13 mouse cellular contexts compared by ENCODE assay signal in genomic region chr17:34953258-34953657, GRCm38 (mm10). TPM values are rescaled to one million over a fixed set of nuclear protein-coding genes. Genes with fewer than 3 reads are reported as not detected.
A peak's percentile ranks its signal among the peaks of the same experiment; 100 is the strongest.
DNase-seq lines count a peak whose midpoint lies in the region; ATAC-seq and TF ChIP-seq lines count a peak whose summit lies in the region.
"Had no signal": no experiment of that assay in that cellular context is flagged by ENCODE, and none has a peak within 500 bp of the region (broad histone marks: within the 10 kb centered on the region; RNA-seq: fewer than 3 reads in every experiment).

No protein-coding gene starts in this region.

- no peak for DNase-seq in heart, postnatal 36 days
- DNase-seq in layer of hippocampus, postnatal 14 days (ENCODE audit: low spot score in 2 of 2), result no peak
- no peak for DNase-seq in left cerebral cortex, adult 2 months (ENCODE audit: extremely low spot score in 1 of 2, low spot score in 2 of 2)
- DNase-seq in testis, postnatal 14 days (ENCODE audit: low spot score), result no peak
- DNase-seq: adrenal gland, adult 8-10 months; cerebellum, postnatal 10 days had no signal

- H3K9me3 ChIP-seq in heart, embryonic 11.5 days (replicated peaks; ENCODE audit: control insufficient read depth, low read length), result no peaks in the 10 kb centered on the region
- no peaks in the 10 kb centered on the region for H3K9me3 ChIP-seq in forebrain, embryonic 12.5 days
- H3K9me3 ChIP-seq in liver, embryonic 15.5 days (replicated peaks), result no peaks in the 10 kb centered on the region

- peak overlapping the region; percentile 91; the same call in 1 of the 2 replicates for H3K4me2 ChIP-seq in heart, embryonic 11.5 days
- H3K4me2 ChIP-seq in forebrain, embryonic 12.5 days, result peak overlapping the region; percentile 73; the same call in 1 of the 2 replicates
- peak overlapping the region; percentile 86; the same call in 1 of the 2 replicates for H3K4me2 ChIP-seq in liver, embryonic 15.5 days

- ATAC-seq in heart, embryonic 11.5 days (replicated peaks; ENCODE audit: insufficient number of reproducible peaks, low FRiP score, low TSS enrichment), result no peak
- ATAC-seq in forebrain, embryonic 12.5 days (ENCODE audit: low FRiP score), result no peak
- ATAC-seq in liver, embryonic 15.5 days (ENCODE audit: insufficient read depth), result no peak

- no peak overlapping the region for H3ac ChIP-seq in C2C12 (ENCODE audit: control insufficient read depth, insufficient read length, low read depth)

- H3K79me2 ChIP-seq in C2C12 (ENCODE audit: control insufficient read depth, insufficient read depth), result peaks cover 30% of the 10 kb centered on the region

- intact Hi-C loops in heart, postnatal 36 days (cut with DNase I), result no loop called here
- intact Hi-C loops in left cerebral cortex, adult 2 months (cut with DNase I), result no loop called here

- no peak overlapping the region; the same call in 1 of the 2 replicates for H3K27ac ChIP-seq in heart, embryonic 11.5 days (ENCODE audit: low read depth, low read length)
- no peak overlapping the region for H3K27ac ChIP-seq in forebrain, embryonic 12.5 days
- H3K27ac ChIP-seq in liver, embryonic 15.5 days (replicated peaks), result no peak overlapping the region
- H3K27ac ChIP-seq in left cerebral cortex, adult 2 months, result no peak overlapping the region

- no peak for TF ChIP-seq CTCF in C2C12 (IDR thresholded peaks at IDR 0.05; ENCODE audit: control insufficient read depth, insufficient read depth, insufficient read length)
- no peak for TF ChIP-seq CTCF in left cerebral cortex, adult 2 months (IDR thresholded peaks at IDR 0.05)

- H3K4me3 ChIP-seq in heart, embryonic 11.5 days (ENCODE audit: low read depth, low read length), result no peak overlapping the region
- H3K4me3 ChIP-seq in C2C12 (ENCODE audit: insufficient read depth, poor library complexity, severe bottlenecking), result peak overlapping the region; percentile 100
- peak overlapping the region; percentile 95; the same call in 1 of the 2 replicates for H3K4me3 ChIP-seq in forebrain, embryonic 12.5 days (replicated peaks)
- peak overlapping the region; percentile 73; the same call in 1 of the 2 replicates for H3K4me3 ChIP-seq in liver, embryonic 15.5 days (replicated peaks)
- H3K4me3 ChIP-seq in left cerebral cortex, adult 2 months, result no peak overlapping the region

- WGBS in heart, embryonic 11.5 days (ENCODE audit: insufficient replicate concordance), result 81% methylated on average over 3 of the region's 3 CpGs
- 92% methylated on average over 3 of the region's 3 CpGs for WGBS in forebrain, embryonic 12.5 days
- 63% methylated on average over 3 of the region's 3 CpGs for WGBS in liver, embryonic 15.5 days (ENCODE audit: insufficient replicate concordance)

- H3K9ac ChIP-seq in heart, embryonic 11.5 days (ENCODE audit: low read depth, low read length), result no peak overlapping the region
- no peak overlapping the region for H3K9ac ChIP-seq in forebrain, embryonic 12.5 days
- no peak overlapping the region for H3K9ac ChIP-seq in liver, embryonic 15.5 days

- peaks cover 19% of the 10 kb centered on the region for H3K36me3 ChIP-seq in heart, embryonic 11.5 days (ENCODE audit: control insufficient read depth, insufficient read depth, low read length)
- peaks cover 28% of the 10 kb centered on the region for H3K36me3 ChIP-seq in C2C12 (ENCODE audit: control insufficient read depth, insufficient read depth)
- H3K36me3 ChIP-seq in forebrain, embryonic 12.5 days (replicated peaks), result peaks cover 18% of the 10 kb centered on the region
- peaks cover 17% of the 10 kb centered on the region for H3K36me3 ChIP-seq in liver, embryonic 15.5 days (replicated peaks)

- H3K79me3 ChIP-seq in C2C12 (ENCODE audit: low read depth), result peaks cover 22% of the 10 kb centered on the region

- peaks cover 7% of the 10 kb centered on the region; the same call in 1 of the 2 replicates for H3K27me3 ChIP-seq in heart, embryonic 11.5 days (ENCODE audit: control insufficient read depth, insufficient read depth, low read length)
- H3K27me3 ChIP-seq in C2C12 (ENCODE audit: control insufficient read depth, insufficient read depth, insufficient read length), result no peaks in the 10 kb centered on the region
- peaks cover 22% of the 10 kb centered on the region for H3K27me3 ChIP-seq in forebrain, embryonic 12.5 days
- H3K27me3 ChIP-seq in liver, embryonic 15.5 days, result peaks cover 28% of the 10 kb centered on the region

- peaks cover 10% of the 10 kb centered on the region for H3K4me1 ChIP-seq in heart, embryonic 11.5 days (ENCODE audit: control insufficient read depth, insufficient read depth, low read length)
- H3K4me1 ChIP-seq in forebrain, embryonic 12.5 days, result peaks cover 14% of the 10 kb centered on the region
- peaks cover 36% of the 10 kb centered on the region for H3K4me1 ChIP-seq in liver, embryonic 15.5 days (replicated peaks)

TF ChIP-seq in C2C12, 6 proteins besides CTCF, POLR2A, EP300 and RAD21:
- TF ChIP-seq MAX (IDR thresholded peaks at IDR 0.05) (no peak), USF1 (IDR thresholded peaks at IDR 0.05; ENCODE audit: low read depth) (no peak), CEBPB (IDR thresholded peaks at IDR 0.05; ENCODE audit: low read depth) (no peak), MYOG (IDR thresholded peaks at IDR 0.05; ENCODE audit: control insufficient read depth, extremely low read depth, insufficient read length) (no peak), FOSL1 (IDR thresholded peaks at IDR 0.05; ENCODE audit: insufficient read depth, low read length, poor library complexity, severe bottlenecking) (no peak), MYOD1 (IDR thresholded peaks at IDR 0.05; ENCODE audit: control insufficient read depth, insufficient read length, low read depth) (no peak)

RNA-seq across cellular contexts. Expression of gene Hspa1b, which starts 5.8 kb away (rescaled TPM):
- 0.48 and 0.50 TPM in 2 replicates for polyA plus RNA-seq in heart, embryonic 11.5 days (2014; fragmentation: Nextera tagmentation; extraction: Ambion mirVana)
- total RNA-seq in heart, postnatal 36 days (2021), result 1 to 10 TPM; 2.8 to 4.5 TPM
- polyA plus RNA-seq in C2C12 (2012; fragmentation: generic; extraction: Trizol), result 22.6 TPM
- polyA plus RNA-seq in forebrain, embryonic 12.5 days (2016; fragmentation: Nextera tagmentation; extraction: Ambion mirVana), result 0.11 and 0.21 TPM in 2 replicates
- 0.06 and 0.14 TPM in 2 replicates for polyA plus RNA-seq in liver, embryonic 15.5 days (2015; fragmentation: Nextera tagmentation; extraction: Ambion mirVana)
- 10 to 100 TPM; 12.5 TPM for total RNA-seq in layer of hippocampus, postnatal 14 days (2021)
- 10 to 100 TPM; 18.8 to 22.1 TPM for total RNA-seq in left cerebral cortex, adult 2 months (2021)

RNA-seq across cellular contexts. Expression of gene Gm20481, which starts 16.5 kb away (rescaled TPM):
- not detected in 2 replicates for polyA plus RNA-seq in heart, embryonic 11.5 days (2014; fragmentation: Nextera tagmentation; extraction: Ambion mirVana)
- not detected for total RNA-seq in heart, postnatal 36 days (2021)
- polyA plus RNA-seq in C2C12 (2012; fragmentation: generic; extraction: Trizol), result not detected
- not detected in 2 replicates for polyA plus RNA-seq in forebrain, embryonic 12.5 days (2016; fragmentation: Nextera tagmentation; extraction: Ambion mirVana)
- 0.32 TPM in 1 of 2 replicates, not detected in the other for polyA plus RNA-seq in liver, embryonic 15.5 days (2015; fragmentation: Nextera tagmentation; extraction: Ambion mirVana)
- total RNA-seq in layer of hippocampus, postnatal 14 days (2021), result not detected
- total RNA-seq in left cerebral cortex, adult 2 months (2021), result not detected
- total RNA-seq: left cerebral cortex, postnatal 14 days; monocyte, adult 5-6 weeks had no signal
- polyA plus RNA-seq: small intestine, adult 2 months had no signal

RNA-seq across cellular contexts. Expression of gene Hspa1a, which starts 18.7 kb away (rescaled TPM):
- polyA plus RNA-seq in heart, embryonic 11.5 days (2014; fragmentation: Nextera tagmentation; extraction: Ambion mirVana), result 1.9 and 2.5 TPM in 2 replicates
- 1 to 10 TPM; 4.2 to 4.6 TPM for total RNA-seq in heart, postnatal 36 days (2021)
- polyA plus RNA-seq in C2C12 (2012; fragmentation: generic; extraction: Trizol), result 1.8 TPM
- 2.0 and 2.3 TPM in 2 replicates for polyA plus RNA-seq in forebrain, embryonic 12.5 days (2016; fragmentation: Nextera tagmentation; extraction: Ambion mirVana)
- 0.96 and 1.6 TPM in 2 replicates for polyA plus RNA-seq in liver, embryonic 15.5 days (2015; fragmentation: Nextera tagmentation; extraction: Ambion mirVana)
- 10 to 100 TPM; 12.4 to 13.1 TPM for total RNA-seq in layer of hippocampus, postnatal 14 days (2021)
- 10 to 100 TPM; 14.5 to 17.2 TPM for total RNA-seq in left cerebral cortex, adult 2 months (2021)

RNA-seq across cellular contexts. Expression of gene Hspa1l, which starts 19.2 kb away (rescaled TPM):
- 1.7 and 4.0 TPM in 2 replicates for polyA plus RNA-seq in heart, embryonic 11.5 days (2014; fragmentation: Nextera tagmentation; extraction: Ambion mirVana)
- 1 to 10 TPM; 7.8 to 9.2 TPM for total RNA-seq in heart, postnatal 36 days (2021)
- polyA plus RNA-seq in C2C12 (2012; fragmentation: generic; extraction: Trizol), result 0.99 TPM
- polyA plus RNA-seq in forebrain, embryonic 12.5 days (2016; fragmentation: Nextera tagmentation; extraction: Ambion mirVana), result 1.2 and 1.3 TPM in 2 replicates
- polyA plus RNA-seq in liver, embryonic 15.5 days (2015; fragmentation: Nextera tagmentation; extraction: Ambion mirVana), result 0.25 and 0.31 TPM in 2 replicates
- under 1 TPM; 0.38 to 0.44 TPM for total RNA-seq in layer of hippocampus, postnatal 14 days (2021)
- under 1 TPM; 0.34 to 0.42 TPM for total RNA-seq in left cerebral cortex, adult 2 months (2021)

RNA-seq across cellular contexts. Expression of gene Neu1, which starts 22.2 kb away (rescaled TPM):
- polyA plus RNA-seq in heart, embryonic 11.5 days (2014; fragmentation: Nextera tagmentation; extraction: Ambion mirVana), result 16.0 and 16.6 TPM in 2 replicates
- 10 to 100 TPM; 13.2 to 16.5 TPM for total RNA-seq in heart, postnatal 36 days (2021)
- polyA plus RNA-seq in C2C12 (2012; fragmentation: generic; extraction: Trizol), result 11.7 TPM
- 16.2 and 16.9 TPM in 2 replicates for polyA plus RNA-seq in forebrain, embryonic 12.5 days (2016; fragmentation: Nextera tagmentation; extraction: Ambion mirVana)
- 17.1 and 19.8 TPM in 2 replicates for polyA plus RNA-seq in liver, embryonic 15.5 days (2015; fragmentation: Nextera tagmentation; extraction: Ambion mirVana)
- total RNA-seq in layer of hippocampus, postnatal 14 days (2021), result 10 to 100 TPM; 31.9 to 32.9 TPM
- total RNA-seq in left cerebral cortex, adult 2 months (2021), result 10 to 100 TPM; 41.6 to 47.3 TPM

Comparison
In these comparisons a context has a peak if more than half of its experiments do, and no peak if none do; other contexts are left out.
1. H3K4me3 ChIP-seq: peak in C2C12 (single experiment), forebrain, embryonic 12.5 days (single experiment) and liver, embryonic 15.5 days (single experiment); none in heart, embryonic 11.5 days (single experiment) and left cerebral cortex, adult 2 months (single experiment).
2. RNA of gene Hspa1b, which starts 5.8 kb away (polyA plus RNA-seq): 22.6 TPM in C2C12 (single experiment); 0.48 to 0.50 TPM in heart, embryonic 11.5 days, 0.06 to 0.14 TPM in liver, embryonic 15.5 days and 0.11 to 0.21 TPM in forebrain, embryonic 12.5 days; every median in the first group is over 10 times any median in the second.
3. Peak in every context shown above with its lines, with median percentiles within 50 percentile points of each other: H3K4me2 ChIP-seq.